Mouse (Mus musculus) CD4-positive helper T cell, adult 2 months (primary cell): Measurements from ENCODE around the gene 1700011M02Rik.
"Not testable (repeated sequence)": the region's sequence is repeated elsewhere in the genome, so short reads cannot be mapped to it uniquely, and the experiment has no call there.

ENCODE experiments used
- DNase-seq: peaks from one replicate; pipeline ENCODE4 v3.0.0-alpha.2; 2012; ENCODE audit warnings: low read depth, missing footprints, low spot score

The 1700011M02Rik gene

DNA sequence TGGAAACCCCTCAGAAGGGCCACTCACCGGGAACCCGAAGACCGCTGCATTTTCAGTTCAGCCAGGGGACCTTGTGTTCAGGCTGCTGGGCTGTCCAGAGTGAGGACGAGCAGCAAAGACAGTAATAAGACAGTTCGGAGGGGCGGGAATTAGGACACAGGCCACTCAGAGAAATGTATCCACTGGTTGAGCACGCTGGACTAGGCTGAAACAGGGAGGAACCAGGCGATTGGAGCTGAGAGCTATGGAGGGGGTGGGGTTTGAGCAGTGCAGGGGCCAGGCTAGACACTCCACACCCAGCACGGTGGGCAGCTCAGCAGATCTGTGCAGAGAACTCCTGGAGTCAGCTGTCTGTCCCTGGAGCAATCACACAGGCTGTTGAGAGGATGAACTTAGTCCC, at the start of gene 1700011M02Rik, which contains the start of gene Dmrtc1a:
Gene 1700011M02Rik, plus strand, starts transcription at position 319 of the 400 bp plus-strand sequence.
Gene Dmrtc1a, minus strand, starts transcription at position 101 of the 400 bp plus-strand sequence.
- not testable (repeated sequence) for DNase-seq

GRCm38 (mm10) chrX:102867871-102868270, 40.8 kb upstream of the 1700011M02Rik start, which contains the start of gene 1700031F05Rik:
1700031F05Rik (minus strand) TSS chrX:102867971.
- no peak for DNase-seq

GRCm38 (mm10) chrX:102914823-102915222, 6.1 kb downstream of the 1700011M02Rik start:
- not testable (repeated sequence) for DNase-seq

- DNase-seq: not testable (repeated sequence)
These were observed 18.0 kb downstream of the 1700011M02Rik start for GRCm38 (mm10) chrX:102926707-102927106.

GRCm38 (mm10) chrX:102928072-102928471, 19.4 kb downstream of the 1700011M02Rik start, which contains the start of gene 1700018G05Rik:
1700018G05Rik (plus strand) TSS chrX:102928372.
- DNase-seq: not testable (repeated sequence)

DNA sequence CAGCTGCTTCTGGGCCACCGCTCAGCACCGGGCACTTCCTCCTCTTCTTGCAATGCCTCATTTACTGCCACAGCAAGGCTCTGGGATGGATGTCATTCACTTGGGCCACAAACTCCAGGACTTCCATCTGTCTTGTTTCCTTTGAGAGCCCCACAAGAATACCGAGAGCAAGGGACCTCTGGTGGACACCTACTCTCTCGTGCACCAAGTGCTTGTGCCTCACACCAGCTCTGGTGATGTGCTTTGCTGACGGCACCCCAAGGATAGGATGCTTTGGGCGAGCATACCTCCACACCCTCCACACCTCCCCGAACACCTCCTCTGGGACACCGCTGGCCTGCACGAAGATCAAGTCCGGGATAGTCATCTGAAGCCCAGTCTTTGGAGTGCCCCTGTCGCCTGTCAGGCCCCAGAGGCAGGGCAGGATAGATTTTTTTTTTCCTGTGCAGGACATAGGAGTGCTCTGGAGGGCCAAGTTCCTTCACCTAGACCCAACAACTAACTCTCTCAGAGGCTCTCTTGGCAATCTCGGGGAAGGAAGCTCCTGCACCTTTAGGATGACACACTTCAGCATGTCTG, 24.4 kb downstream of the 1700011M02Rik start:
- no peak for DNase-seq

DNA sequence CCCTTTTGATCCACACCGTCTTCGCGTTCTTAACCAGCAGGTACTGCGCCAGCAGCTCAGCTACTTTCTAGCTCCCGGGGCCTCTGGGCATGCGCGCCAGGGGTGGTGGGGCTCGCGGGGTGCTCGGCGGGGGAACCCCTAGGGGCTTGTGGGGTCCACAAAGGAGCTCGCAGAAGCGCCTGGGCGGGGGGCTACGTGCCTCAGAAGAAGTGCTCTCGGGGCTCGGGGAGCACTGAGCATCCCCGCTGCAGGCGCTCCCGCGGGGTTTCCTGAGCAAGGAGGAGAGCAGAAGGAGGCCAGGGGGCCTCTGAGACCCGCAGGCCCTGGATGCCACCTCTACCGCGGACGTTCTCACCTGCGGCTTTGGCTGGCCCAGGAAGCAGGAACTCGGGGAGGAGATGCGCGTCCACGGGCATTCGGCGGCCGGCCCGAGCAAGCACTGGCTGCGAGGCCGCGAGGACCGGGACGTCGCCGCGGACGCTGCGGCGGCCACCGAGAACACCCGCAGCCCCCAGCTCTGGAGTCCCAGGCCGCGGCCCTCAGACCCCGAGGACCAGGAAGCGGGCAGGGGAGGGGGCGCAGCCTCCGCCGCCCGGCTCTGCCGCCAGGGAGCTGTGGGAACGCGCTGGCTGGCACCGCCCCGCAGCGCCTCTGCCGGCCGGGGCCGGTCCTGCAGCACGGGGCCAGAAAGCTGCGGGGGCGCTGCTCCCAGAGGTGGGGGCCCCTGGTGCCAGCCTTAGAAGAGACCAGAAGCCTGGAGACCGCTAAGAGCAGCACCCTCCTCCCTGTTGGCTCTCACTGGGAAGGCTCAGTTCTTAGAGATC, 25.1 kb downstream of the 1700011M02Rik start:
- peak; percentile 5 for DNase-seq

DNA sequence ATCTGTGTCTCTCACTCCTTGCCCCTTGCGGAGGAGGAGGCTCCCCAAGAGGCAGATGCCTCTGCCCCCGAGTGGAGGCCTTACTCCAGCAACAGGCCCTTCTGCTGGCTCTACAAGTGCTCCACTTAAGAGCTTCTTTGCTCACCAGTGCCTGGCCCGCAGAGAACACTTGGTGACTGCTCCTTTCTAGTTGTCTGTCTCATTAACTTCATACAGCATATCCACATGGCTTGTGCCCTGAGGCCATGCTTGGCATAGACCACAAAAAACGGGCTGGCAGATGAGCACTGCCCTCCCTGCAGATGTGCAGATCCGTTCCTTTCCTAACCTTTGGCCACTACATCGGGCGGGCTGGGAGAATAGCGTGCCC, 25.7 kb downstream of the 1700011M02Rik start:
- no peak for DNase-seq

DNA sequence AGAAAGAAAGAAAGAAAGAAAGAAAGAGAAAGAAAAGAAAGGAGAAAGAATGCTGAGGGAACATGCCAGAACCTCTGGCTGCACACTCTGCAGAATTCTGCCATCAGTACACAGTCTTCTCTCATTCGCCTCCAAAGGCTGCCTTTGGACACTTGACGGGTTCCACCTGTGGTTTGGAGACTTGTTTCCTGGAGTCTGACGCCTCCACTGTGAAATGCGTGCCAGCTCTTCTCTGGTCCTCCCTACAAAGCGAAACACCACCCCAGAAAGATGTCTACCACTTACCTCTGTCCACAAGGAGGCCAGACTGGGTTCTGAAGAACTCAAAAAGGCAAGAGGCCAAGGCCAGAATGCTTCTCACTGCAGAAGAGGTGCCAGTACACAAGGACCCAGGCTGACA, 28.0 kb downstream of the 1700011M02Rik start:
- no peak for DNase-seq

DNA sequence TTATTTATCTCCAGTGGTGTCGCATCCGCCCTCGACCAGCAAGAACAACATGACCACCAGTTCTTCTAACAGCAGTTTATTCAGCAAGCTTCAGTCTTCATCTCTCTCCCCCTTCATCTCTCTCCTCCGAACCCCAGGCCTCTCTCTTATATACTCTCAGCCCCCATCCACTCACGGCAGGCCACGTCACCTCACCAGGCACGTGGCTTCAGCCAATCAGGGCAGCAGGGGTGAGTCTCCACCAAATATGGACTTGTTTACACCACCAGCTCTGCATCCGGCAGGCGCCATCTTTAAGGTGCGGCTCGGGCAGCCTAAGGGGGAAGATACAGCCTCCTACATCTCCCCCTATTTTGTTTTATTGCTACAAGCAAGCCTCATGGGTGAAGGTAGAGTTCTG, 41.4 kb downstream of the 1700011M02Rik start:
- not testable (repeated sequence) for DNase-seq

DNA sequence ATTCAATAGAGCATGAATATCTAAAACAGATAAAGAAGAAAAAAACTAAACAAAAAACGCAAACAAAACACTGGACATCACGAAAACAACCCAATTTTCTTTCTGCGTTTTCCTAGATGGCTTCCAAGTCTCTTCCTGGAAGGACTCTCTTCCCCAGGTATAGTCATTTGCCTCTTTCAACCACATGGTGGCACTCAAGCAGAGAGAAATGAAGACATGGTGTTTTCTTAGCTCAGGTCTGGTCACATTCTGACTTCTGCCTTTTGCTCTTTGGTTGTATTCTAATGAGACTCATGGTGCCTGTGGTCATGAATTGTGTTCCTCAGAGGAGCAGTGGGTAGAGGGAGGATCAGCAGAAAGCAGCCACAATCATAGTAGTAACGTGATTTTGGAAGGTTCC, 50.2 kb downstream of the 1700011M02Rik start:
- DNase-seq: no peak
